Mouse (Mus musculus) kidney, embryonic 14.5 days (tissue): ENCODE results near the gene Mfap1b. TPM values are rescaled to one million over a fixed set of nuclear protein-coding genes. Genes with fewer than 3 reads are reported as not detected.
"Not testable (repeated sequence)": the region's sequence is repeated elsewhere in the genome, so short reads cannot be mapped to it uniquely, and the experiment has no call there.

Experiments
- ATAC-seq: fragments of 200-750 bp; cut with Nextera tagmentation; 2 replicates; pipeline ENCODE4 v1.8.0; 2017; ENCODE audit warnings: moderate number of reproducible peaks, mild to moderate bottlenecking, moderate TSS enrichment, moderate library complexity; ENCODE audit not compliant: low FRiP score, low TSS enrichment
- H3K27ac ChIP-seq: fragments of 300-500 bp; sonication (generic); 2 replicates; pipeline ENCODE4 v1.5.1; 2014; ENCODE audit warnings: low read depth, mild to moderate bottlenecking, low read length, moderate library complexity, mixed read lengths
- H3K27me3 ChIP-seq: fragments of 300-500 bp; sonication (generic); 2 replicates; pipeline ENCODE4 v1.6.1; 2014; ENCODE audit warnings: mild to moderate bottlenecking, low read length; ENCODE audit not compliant: control insufficient read depth, insufficient read depth
- H3K36me3 ChIP-seq: fragments of 300-500 bp; sonication (generic); 2 replicates; pipeline ENCODE4 v1.6.1; 2014; ENCODE audit warnings: low read length, mixed read lengths; ENCODE audit not compliant: control insufficient read depth, insufficient read depth
- H3K4me1 ChIP-seq: fragments of 300-500 bp; sonication (generic); 2 replicates; pipeline ENCODE4 v1.6.1; 2014; ENCODE audit warnings: low read length, mixed read lengths; ENCODE audit not compliant: control insufficient read depth, insufficient read depth
- H3K4me2 ChIP-seq: fragments of 300-500 bp; sonication (generic); replicated peaks from 2 replicates; pipeline ENCODE4 v1.6.1; 2014; ENCODE audit warnings: low read depth, mild to moderate bottlenecking, low read length
- H3K4me3 ChIP-seq: fragments of 300-500 bp; sonication (generic); 2 replicates; pipeline ENCODE4 v1.5.1; 2014; ENCODE audit warnings: mild to moderate bottlenecking, low read length
- H3K9ac ChIP-seq: fragments of 300-500 bp; sonication (generic); 2 replicates; pipeline ENCODE4 v1.6.1; 2014; ENCODE audit warnings: low read depth, mild to moderate bottlenecking, low read length, moderate library complexity
- H3K9me3 ChIP-seq: fragments of 300-500 bp; sonication (generic); 2 replicates; pipeline ENCODE4 v1.6.1; 2016; ENCODE audit warnings: low read length; ENCODE audit not compliant: control insufficient read depth
- WGBS: fragments of 180-500 bp; shearing (Covaris S2); extraction: QIAGEN DNeasy Blood & Tissue Kit; methylation state at CpG from one replicate; pipeline ENCODE4 v1.1.7; 2014; 5-methylcytosine and 5-hydroxymethylcytosine counted together
- polyA plus RNA-seq: library from polyadenylated mRNA; unstranded; fragments of >200 nt; fragmentation: Nextera tagmentation; extraction: Ambion mirVana; gene quantifications from 2 replicates; pipeline ENCODE4 v1.2.1, GENCODE M21; 2014

Mfap1b gene
- polyA plus RNA-seq, 1 experiment from 2014 or later, result 53.2 TPM

- no peaks in the 10 kb centered on the region for H3K36me3 ChIP-seq
- WGBS, result 86% methylated on average over 3 of the region's 3 CpGs
- no peak overlapping the region for H3K9ac ChIP-seq
- H3K4me2 ChIP-seq, result no peak overlapping the region
- no peak overlapping the region for H3K27ac ChIP-seq
- no peak for ATAC-seq
- no peak overlapping the region for H3K4me3 ChIP-seq
- no peaks in the 10 kb centered on the region; the same call in 1 of the 2 replicates for H3K4me1 ChIP-seq
- no peaks in the 10 kb centered on the region for H3K27me3 ChIP-seq
- H3K9me3 ChIP-seq, result no peaks in the 10 kb centered on the region
Measured at GRCm38 (mm10) chr2:121477491-121478266, 3.8 kb upstream of the Mfap1b start.

GRCm38 (mm10) chr2:121475306-121475705 lies 1.4 kb upstream of the Mfap1b start:
- ATAC-seq, H3K9ac ChIP-seq, H3K4me3 ChIP-seq, H3K27ac ChIP-seq, H3K4me1 ChIP-seq, H3K27me3 ChIP-seq, H3K36me3 ChIP-seq, H3K4me2 ChIP-seq, H3K9me3 ChIP-seq: not testable (repeated sequence)
- 100% methylated on average over 2 of the region's 2 CpGs for WGBS

- Histone ChIP-seq H3K4me1 (no peaks in the 10 kb centered on the region; the same call in 1 of the 2 replicates), H3K4me2 (peak overlapping the region; percentile 52), H3K9me3 (no peaks in the 10 kb centered on the region), H3K9ac (peak overlapping the region; percentile 60; the same call in 1 of the 2 replicates), H3K27me3 (no peaks in the 10 kb centered on the region), H3K27ac (no peak overlapping the region; the same call in 1 of the 2 replicates), H3K36me3 (no peaks in the 10 kb centered on the region), H3K4me3 (peak overlapping the region; percentile 62)
- no peak for ATAC-seq
- WGBS, result 36% methylated on average over 8 of the region's 8 CpGs
Measured at GRCm38 (mm10) chr2:121474180-121474535, 291 bp upstream of the Mfap1b start.

- H3K4me3 ChIP-seq, H3K4me2 ChIP-seq, H3K27me3 ChIP-seq, H3K9me3 ChIP-seq, H3K4me1 ChIP-seq, H3K36me3 ChIP-seq, ATAC-seq, H3K27ac ChIP-seq, H3K9ac ChIP-seq: not testable (repeated sequence)
- WGBS, result 95% methylated on average over 3 of the region's 3 CpGs
Measured at GRCm38 (mm10) chr2:121472783-121473182, 1.1 kb downstream of the Mfap1b start.

- ATAC-seq, H3K36me3 ChIP-seq, H3K9ac ChIP-seq, H3K9me3 ChIP-seq, H3K27ac ChIP-seq, H3K4me3 ChIP-seq, H3K27me3 ChIP-seq, H3K4me1 ChIP-seq, H3K4me2 ChIP-seq: not testable (repeated sequence)
- 60% methylated on average over 1 of the region's 6 CpGs for whole genome bisulfite sequencing
Measured at GRCm38 (mm10) chr2:121468982-121469381, 4.9 kb downstream of the Mfap1b start.

- no peak overlapping the region for H3K9ac ChIP-seq
- H3K9me3 ChIP-seq, result no peaks in the 10 kb centered on the region
- H3K4me1 ChIP-seq, result peaks cover 5% of the 10 kb centered on the region; the same call in 1 of the 2 replicates
- no peak for ATAC-seq
- no peaks in the 10 kb centered on the region for H3K27me3 ChIP-seq
- no peak overlapping the region for H3K4me3 ChIP-seq
- H3K36me3 ChIP-seq, result peaks cover 17% of the 10 kb centered on the region; the same call in 1 of the 2 replicates
- no peak overlapping the region for H3K4me2 ChIP-seq
- no peak overlapping the region for H3K27ac ChIP-seq
- WGBS, result 54% methylated on average over 2 of the region's 2 CpGs
Measured at GRCm38 (mm10) chr2:121460071-121460470, 13.8 kb downstream of the Mfap1b start.

GRCm38 (mm10) chr2:121456692-121457642 lies 16.9 kb downstream of the Mfap1b start, which contains the start of gene Serinc4:
Serinc4 (minus strand) TSS chr2:121456781.
- Histone ChIP-seq H3K4me1 (peaks cover 5% of the 10 kb centered on the region; the same call in 1 of the 2 replicates), H3K27me3 (no peaks in the 10 kb centered on the region), H3K36me3 (peaks cover 31% of the 10 kb centered on the region), H3K9me3 (no peaks in the 10 kb centered on the region), H3K27ac (peak within 1 kb of the TSS; percentile 75), H3K4me2 (peak within 1 kb of the TSS; percentile 43), H3K9ac (peak within 1 kb of the TSS; percentile 70), H3K4me3 (peak within 1 kb of the TSS; percentile 75)
- 5% methylated on average over 41 of the region's 41 CpGs for WGBS
- peak; percentile 93 for ATAC-seq

- 79% methylated on average over 5 of the region's 5 CpGs for WGBS
Measured at GRCm38 (mm10) chr2:121455534-121455933, 18.3 kb downstream of the Mfap1b start.

More at GRCm38 (mm10) chr2:121455534-121455933, 18.3 kb downstream of the Mfap1b start:
- no peak overlapping the region for H3K4me2 ChIP-seq
- no peaks in the 10 kb centered on the region for H3K27me3 ChIP-seq
- peaks cover 38% of the 10 kb centered on the region for H3K36me3 ChIP-seq
- H3K27ac ChIP-seq, result no peak overlapping the region
- ATAC-seq, result no peak
- H3K9ac ChIP-seq, result no peak overlapping the region
- H3K4me1 ChIP-seq, result peaks cover 8% of the 10 kb centered on the region; the same call in 1 of the 2 replicates
- H3K4me3 ChIP-seq, result no peak overlapping the region
- no peaks in the 10 kb centered on the region for H3K9me3 ChIP-seq
